In genomic region chr2:120539333-120539732, GRCm38 (mm10) we compare ENCODE assay signal across 9 mouse cellular contexts. TPM values are rescaled to one million over a fixed set of nuclear protein-coding genes. Genes with fewer than 3 reads are reported as not detected.
A peak's percentile ranks its signal among the peaks of the same experiment; 100 is the strongest.
DNase-seq lines count a peak whose midpoint lies in the region; ATAC-seq lines count a peak whose summit lies in the region.
"Had no signal": no experiment of that assay in that cellular context is flagged by ENCODE, and none has a peak within 500 bp of the region (broad histone marks: within the 10 kb centered on the region; RNA-seq: fewer than 3 reads in every experiment).

No protein-coding gene starts in this region.

- ATAC-seq in hindbrain, embryonic 14.5 days (ENCODE audit: low FRiP score) = no peak; the same call in 1 of the 2 replicates
- ATAC-seq in activated CD4-positive, CD25-positive, alpha-beta regulatory T cell, adult 4 months = no peak

- H3K9me3 ChIP-seq in hindbrain, embryonic 14.5 days (ENCODE audit: control insufficient read depth, low read length) = no peaks in the 10 kb centered on the region

- peak overlapping the region; percentile 33 for H3K4me2 ChIP-seq in hindbrain, embryonic 14.5 days (replicated peaks)

- peaks cover 8% of the 10 kb centered on the region for H3K4me1 ChIP-seq in hindbrain, embryonic 14.5 days (replicated peaks; ENCODE audit: control insufficient read depth, insufficient read depth, low read length)

- peak overlapping the region; percentile 64 for H3K27ac ChIP-seq in hindbrain, embryonic 14.5 days

- 28% methylated on average over 3 of the region's 3 CpGs for WGBS in hindbrain, embryonic 14.5 days

- H3K4me3 ChIP-seq in hindbrain, embryonic 14.5 days (replicated peaks; ENCODE audit: low read length) = peak overlapping the region; percentile 12; the same call in 1 of the 2 replicates
- H3K4me3 ChIP-seq: erythroblast, embryonic 14.5 days had no signal

- no peak overlapping the region for H3K9ac ChIP-seq in hindbrain, embryonic 14.5 days

- H3K27me3 ChIP-seq in hindbrain, embryonic 14.5 days (ENCODE audit: control insufficient read depth, insufficient read depth, low read length) = no peaks in the 10 kb centered on the region

- H3K36me3 ChIP-seq in hindbrain, embryonic 14.5 days (replicated peaks; ENCODE audit: control insufficient read depth, insufficient read depth) = peaks cover 28% of the 10 kb centered on the region

- DNase-seq in kidney, adult 18-20 months = peak; percentile 6
- no peak for DNase-seq in kidney, adult 11 months
- DNase-seq in 3T3-L1 (ENCODE audit: low read depth, low spot score) = peak; percentile 29
- DNase-seq in brain, adult 2 months (ENCODE audit: low read depth, low spot score) = peak; percentile 29
- DNase-seq in hindbrain, embryonic 14.5 days (ENCODE audit: low spot score) = no peak
- DNase-seq in natural killer cell, adult 2 months (ENCODE audit: low spot score in 2 of 2) = no peak
- no peak for DNase-seq in right cerebral cortex, postnatal 10 days (ENCODE audit: low spot score in 2 of 2)

RNA-seq across cellular contexts. Expression of gene Zfp106, which starts 24.3 kb away (rescaled TPM):
- 46.4 and 48.0 TPM in 2 replicates for polyA plus RNA-seq in hindbrain, embryonic 14.5 days (2014; fragmentation: Nextera tagmentation; extraction: Ambion mirVana)
- polyA plus RNA-seq in activated CD4-positive, CD25-positive, alpha-beta regulatory T cell, adult 4 months (2017; shearing (Covaris generic)) = 10 to 100 TPM; 23.3 to 25.1 TPM

RNA-seq across cellular contexts. Expression of gene Snap23, which starts 28.1 kb away (rescaled TPM):
- polyA plus RNA-seq in hindbrain, embryonic 14.5 days (2014; fragmentation: Nextera tagmentation; extraction: Ambion mirVana) = 17.3 and 18.9 TPM in 2 replicates
- polyA plus RNA-seq in activated CD4-positive, CD25-positive, alpha-beta regulatory T cell, adult 4 months (2017; shearing (Covaris generic)) = 10 to 100 TPM; 58.1 to 58.3 TPM

Comparison
In these comparisons a context has a peak if more than half of its experiments do, and no peak if none do; other contexts are left out.
1. DNase-seq: peak in kidney, adult 18-20 months (single experiment), 3T3-L1 (single experiment) and brain, adult 2 months (single experiment); none in kidney, adult 11 months (single experiment), hindbrain, embryonic 14.5 days (single experiment), natural killer cell, adult 2 months (0 of 2) and right cerebral cortex, postnatal 10 days (0 of 2).